Mouse (Mus musculus) T-helper 17 cell (primary cell): ENCODE data around the gene Ttll5.

Source experiments
- in situ Hi-C, 2 experiments: fragments of 300-600 bp; cut with MboI, MseI; formaldehyde crosslinking; loops; 1 replicate in 1 of 2; 2 replicates in 1 of 2; pipeline ENCODE4 v1.15.1; 2025; ENCODE audit warnings: high pct_unique_total_duplicates in 2 of 2

Ttll5 gene

DNA sequence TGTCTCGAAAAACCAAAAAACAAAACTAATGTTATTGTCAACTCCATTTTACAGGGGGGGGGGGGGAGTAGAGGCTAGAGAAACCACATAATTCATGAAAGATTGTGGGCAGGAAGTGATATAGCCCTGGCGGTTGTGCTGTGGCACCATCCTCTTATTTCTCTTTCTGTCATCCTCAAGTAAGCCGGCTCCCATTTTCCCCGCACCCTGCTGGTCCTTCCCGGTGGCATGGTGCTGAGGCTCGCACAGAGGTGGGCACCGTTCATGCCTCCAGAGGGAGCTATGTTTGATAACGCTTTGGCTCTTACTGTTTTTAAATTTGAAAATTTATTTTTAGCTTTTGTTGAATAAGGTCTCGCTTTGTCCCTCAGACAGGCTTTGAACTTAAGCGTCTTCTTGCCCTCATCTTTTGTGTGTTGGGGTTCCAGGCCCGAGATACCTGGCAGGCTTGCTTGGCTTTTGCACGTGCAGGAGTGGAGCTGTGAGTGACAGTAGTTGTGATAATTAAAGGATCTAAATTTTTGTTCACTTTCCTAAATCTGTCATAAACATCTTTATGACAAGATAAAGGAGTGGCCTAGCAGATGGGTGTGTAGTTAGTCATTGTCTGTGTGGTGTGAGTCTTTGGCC, 15.0 kb downstream of the Ttll5 start:
- in situ Hi-C loops, result loop anchor here in 1 of 2 experiments (25.0 kb wide), 1 partner anchor 1402 kb away; no protein-coding TSS in a partner anchor

DNA sequence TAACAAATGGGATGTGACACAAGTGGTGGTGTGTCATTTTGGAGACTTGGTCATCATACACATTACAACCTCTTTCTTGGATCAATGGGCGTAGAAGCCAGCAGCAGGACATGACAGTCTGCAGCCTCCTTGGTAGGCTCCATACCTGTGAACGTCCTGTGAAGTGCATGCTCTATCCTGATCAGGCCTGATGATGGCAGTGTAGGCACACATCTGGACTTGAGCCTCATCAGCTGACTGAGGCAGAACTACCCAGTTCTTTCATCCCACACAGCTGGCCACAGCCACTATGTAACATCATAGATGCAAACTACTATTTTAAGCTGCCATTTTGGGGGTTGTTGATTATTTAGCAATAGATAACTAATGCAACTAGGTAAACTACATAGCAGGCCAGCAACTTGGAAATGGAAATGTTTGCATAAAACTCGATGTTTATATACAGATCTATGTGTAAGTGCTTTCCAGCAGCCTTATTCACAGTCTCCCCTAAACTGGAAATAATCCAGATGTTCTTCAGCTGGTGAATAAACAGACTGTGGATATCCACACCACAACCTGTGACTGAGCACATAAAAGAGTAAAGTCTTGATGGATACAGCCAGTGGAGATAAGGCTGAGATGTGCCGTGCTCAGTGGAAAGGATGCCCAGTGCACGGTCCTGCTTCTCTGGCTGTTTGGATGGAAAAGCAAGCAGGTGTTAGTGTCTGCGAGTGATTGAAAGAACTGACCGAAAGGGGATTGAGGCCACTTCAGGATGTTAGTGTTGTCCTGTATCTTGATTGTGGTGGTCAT, 23.9 kb downstream of the Ttll5 start:
- in situ Hi-C loops, result loop anchor here in 1 of 2 experiments (25.0 kb wide), 1 partner anchor 1411 kb away; no protein-coding TSS in a partner anchor

DNA sequence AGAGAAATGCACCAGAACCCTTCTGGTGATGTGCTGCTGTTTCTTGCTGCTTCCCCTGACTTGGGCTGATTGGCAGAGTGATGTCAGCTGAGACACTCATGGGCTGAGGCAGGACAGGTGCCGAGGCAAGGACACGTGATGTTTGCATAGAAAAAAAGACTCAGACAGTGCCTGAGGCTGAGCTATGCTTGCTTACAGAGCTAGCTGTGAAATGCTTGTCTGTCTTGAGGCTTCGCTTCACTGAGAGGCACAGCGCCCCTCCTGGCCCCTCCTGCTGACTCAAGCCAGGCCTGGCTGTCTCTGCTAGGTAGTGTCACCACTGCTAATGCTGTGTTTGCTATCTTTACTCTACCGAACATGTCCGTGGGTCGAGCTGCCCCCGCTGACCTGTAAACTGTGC, 26.2 kb downstream of the Ttll5 start:
- in situ Hi-C loops, result loop anchor here in 1 of 2 experiments (25.0 kb wide), 1 partner anchor 237 kb away; the partner anchor contains the start of genes Ift43 and Tgfb3

DNA sequence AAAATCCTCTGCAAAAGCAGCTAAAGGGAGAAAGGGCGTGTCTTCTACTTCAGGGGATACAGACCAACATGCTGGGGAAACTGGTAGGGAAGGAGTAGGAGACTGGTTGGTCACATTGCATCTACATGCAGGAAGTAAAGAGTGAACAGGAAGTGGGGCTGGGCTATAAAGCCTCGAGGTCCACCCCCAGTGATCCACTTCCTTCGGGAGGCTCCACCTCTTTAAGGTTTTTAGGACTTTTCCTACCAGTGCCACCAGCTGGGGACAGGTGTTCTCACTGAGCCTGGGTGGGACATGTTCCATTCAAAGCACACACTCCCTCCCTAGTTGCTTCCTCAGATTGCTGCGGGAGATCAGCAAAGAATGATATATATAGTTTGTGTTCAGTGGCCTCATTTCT, 29.4 kb downstream of the Ttll5 start:
- in situ Hi-C loops, result loop anchor here in 1 of 2 experiments (25.0 kb wide), 1 partner anchor 233 kb away; the partner anchor contains the start of genes Ift43 and Tgfb3

DNA sequence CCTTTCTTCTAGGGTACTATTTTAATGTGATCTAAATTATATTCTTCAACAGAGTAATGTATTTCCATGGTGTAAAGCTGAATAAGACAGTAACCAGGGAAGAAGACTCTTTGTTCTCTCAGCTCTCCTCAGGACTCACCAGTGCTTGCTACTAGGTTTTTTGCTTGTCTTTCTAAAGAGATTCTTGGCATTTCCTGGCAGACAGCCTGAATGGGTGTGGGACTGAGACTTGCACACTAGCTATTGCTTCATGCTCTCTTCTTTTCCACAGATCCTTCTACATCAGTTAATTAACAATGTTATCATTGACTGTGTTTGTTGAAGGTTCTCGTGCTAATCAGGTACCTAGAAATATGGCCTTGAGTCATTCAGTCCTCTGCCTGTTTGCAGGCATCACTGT, 29.8 kb downstream of the Ttll5 start:
- in situ Hi-C loops, result loop anchor here in 1 of 2 experiments (25.0 kb wide), 1 partner anchor 233 kb away; the partner anchor contains the start of genes Ift43 and Tgfb3

DNA sequence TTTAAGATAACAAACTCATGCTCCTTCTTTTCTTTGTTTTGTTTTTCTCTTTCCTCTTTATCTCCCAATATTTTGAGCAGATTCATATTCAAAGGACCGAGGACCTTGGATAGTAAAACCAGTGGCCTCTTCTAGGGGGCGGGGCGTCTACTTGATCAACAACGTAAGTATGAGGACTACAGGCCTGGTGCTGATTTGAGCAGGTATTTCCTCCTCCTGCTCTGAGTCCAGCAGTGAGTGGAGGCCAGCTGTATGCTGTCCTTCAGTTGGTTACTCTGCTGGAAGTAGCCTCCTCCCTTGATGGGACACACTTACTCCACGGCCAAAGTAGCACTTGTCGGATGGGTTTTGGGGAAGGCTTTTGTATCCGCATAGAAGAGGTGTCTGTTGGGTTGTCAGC, 32.8 kb downstream of the Ttll5 start:
- in situ Hi-C loops, result loop anchor here in 1 of 2 experiments (25.0 kb wide), 1 partner anchor 230 kb away; the partner anchor contains the start of genes Ift43 and Tgfb3

DNA sequence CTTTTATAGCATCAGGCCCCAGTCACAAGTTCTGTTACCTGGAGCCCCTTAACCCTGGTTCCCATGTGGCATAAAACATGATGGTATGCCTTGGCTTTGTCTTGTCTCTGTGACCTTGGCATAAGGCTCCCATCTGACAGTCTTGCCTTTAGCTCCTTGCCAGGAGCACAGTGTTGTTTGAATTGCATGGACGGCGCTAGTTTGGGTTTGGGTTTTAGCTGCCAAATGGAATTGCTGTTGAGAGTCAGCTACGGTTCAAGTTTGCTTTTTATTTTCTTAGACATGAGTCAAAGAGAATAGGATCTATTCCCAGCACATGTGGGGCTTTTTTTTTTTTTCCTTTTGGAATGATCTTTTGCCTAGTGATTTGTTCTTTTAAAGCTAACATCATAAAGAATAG, 34.7 kb downstream of the Ttll5 start:
- in situ Hi-C loops, result loop anchor here in 1 of 2 experiments (25.0 kb wide), 1 partner anchor 228 kb away; the partner anchor contains the start of genes Ift43 and Tgfb3

DNA sequence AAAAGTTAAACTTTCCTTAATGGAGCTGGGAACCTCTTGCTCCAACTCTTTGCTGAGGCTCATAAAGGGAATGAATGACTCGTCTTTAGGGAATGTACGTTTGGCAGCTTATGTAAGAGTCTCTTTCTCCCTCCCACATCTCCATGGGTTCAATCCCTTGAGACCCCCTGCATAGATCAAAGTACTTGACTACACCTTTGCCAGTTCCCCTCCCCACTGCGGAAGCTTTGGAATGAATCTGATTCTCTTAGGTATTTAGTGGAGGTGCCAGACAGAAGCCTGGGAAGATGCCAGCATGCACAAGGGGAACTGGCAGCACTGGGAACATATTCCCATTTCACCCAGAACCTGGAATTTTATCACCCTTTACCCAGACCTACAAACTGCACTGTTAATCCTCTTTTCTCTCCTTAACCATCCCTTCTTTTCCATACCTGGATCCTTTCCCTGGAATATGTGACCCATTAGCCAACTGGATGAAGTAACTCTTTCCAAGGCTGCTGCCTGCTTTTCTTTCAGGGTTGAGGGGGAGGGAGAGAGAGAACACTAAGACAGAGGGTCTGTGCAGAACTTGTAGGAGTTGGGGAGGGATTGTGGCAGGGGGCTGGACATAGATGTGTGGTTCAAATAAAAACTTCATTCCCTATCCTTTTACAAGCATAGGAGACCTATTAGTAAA, 35.2 kb downstream of the Ttll5 start:
- in situ Hi-C loops, result loop anchor here in 1 of 2 experiments (25.0 kb wide), 1 partner anchor 228 kb away; the partner anchor contains the start of genes Ift43 and Tgfb3

DNA sequence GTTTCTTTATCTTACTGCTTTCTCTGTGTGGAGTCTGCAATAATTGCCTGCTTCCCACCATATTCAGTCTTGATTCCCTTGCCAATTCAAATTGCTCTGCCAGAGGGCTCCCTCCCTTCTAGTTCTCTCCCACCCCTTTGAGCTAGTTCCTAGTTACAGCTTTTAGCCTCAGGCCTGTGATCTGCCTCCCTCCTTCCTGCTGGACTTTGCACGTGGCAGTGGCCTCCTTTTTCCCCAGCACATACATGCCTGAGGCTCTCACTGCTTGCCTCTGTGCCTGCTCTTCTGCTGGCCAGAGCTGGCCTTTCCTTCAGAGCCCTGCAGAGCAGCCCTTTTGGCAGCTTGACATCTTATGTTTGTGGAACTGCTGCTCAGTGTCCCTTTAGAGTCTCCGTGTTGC, 38.1 kb downstream of the Ttll5 start:
- in situ Hi-C loops, result loop anchor here in 1 of 2 experiments (25.0 kb wide), 1 partner anchor 225 kb away; the partner anchor contains the start of genes Ift43 and Tgfb3

DNA sequence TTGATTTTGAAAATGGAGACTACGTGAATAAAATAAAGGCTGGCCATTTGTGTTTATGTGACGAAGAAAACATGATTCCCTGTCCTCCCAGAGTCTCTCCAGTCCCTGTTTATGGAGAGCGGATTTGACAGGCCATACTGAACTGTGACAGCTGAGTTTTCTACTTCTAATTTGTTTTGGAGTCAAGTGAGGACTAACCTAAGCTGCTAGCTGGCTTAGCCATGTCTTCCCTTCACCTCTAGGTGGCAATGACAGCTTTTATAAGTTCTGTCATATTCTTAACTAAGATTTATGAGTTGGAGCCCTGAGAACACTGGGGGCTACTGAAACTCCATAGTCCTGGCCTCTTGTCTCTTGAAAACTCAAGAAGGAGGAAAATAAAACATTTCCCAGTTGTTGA, 41.1 kb downstream of the Ttll5 start:
- in situ Hi-C loops, result loop anchor here in 1 of 2 experiments (25.0 kb wide), 1 partner anchor 222 kb away; the partner anchor contains the start of genes Ift43 and Tgfb3

DNA sequence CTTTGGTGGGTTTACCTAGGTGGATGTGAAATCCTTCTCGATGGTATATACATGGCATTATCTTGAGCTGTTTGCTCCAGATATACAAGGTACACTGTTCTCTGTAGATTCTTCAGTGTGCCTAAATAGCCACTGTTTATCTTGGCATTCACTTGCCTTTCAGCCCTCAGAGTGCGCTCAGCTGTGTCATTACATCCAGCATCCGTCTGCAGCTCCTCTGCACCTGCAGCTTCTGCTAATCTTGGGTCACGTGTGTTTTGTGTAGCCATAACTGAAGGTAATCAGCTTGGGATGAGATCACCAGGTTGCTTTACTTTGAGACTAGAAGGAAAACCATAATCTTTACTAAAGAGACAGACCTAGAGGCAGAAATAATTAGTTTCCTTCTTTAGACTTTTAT, 42.2 kb downstream of the Ttll5 start:
- in situ Hi-C loops, result loop anchor here in 1 of 2 experiments (25.0 kb wide), 1 partner anchor 221 kb away; the partner anchor contains the start of genes Ift43 and Tgfb3

DNA sequence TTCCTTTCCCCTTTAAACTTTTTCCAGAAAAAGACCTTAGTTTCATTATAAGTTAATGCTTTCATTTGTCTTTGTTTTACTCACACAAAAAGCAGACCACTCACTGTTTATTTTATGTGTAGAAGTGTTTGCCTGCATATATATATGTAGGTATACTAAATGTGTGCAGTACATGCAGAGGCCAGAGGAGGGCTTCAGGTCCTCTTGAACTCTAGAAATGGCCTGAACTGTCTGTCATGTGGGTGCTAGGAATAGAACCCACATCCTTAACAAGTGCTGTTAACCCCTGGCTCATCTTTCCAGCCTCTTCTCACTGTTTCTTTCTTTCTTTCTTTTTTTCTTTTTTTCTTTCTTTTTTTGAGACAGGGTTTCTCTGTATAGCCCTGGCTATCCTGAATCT, 42.7 kb downstream of the Ttll5 start:
- in situ Hi-C loops, result loop anchor here in 1 of 2 experiments (25.0 kb wide), 1 partner anchor 220 kb away; the partner anchor contains the start of genes Ift43 and Tgfb3

DNA sequence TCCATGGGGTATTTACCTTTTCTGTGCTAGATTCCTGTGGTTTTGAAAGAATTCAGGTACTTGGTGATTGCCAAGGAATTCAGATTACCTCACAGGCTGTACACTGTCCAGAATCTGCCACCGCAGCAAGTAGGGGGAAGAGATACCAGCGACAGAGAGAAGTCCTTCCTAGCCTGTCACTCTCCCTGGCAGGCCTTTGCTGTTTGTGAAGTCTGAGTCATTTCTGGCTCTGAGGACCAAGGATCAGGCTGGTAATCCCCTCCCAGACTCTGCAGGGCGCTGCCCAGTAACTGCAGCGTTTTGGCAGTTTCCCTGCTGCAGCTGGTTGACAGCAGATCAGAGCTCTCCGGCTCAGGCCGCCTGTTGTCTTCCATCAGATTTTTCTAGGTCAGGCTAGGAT, 45.0 kb downstream of the Ttll5 start:
- in situ Hi-C loops, result loop anchor here in 1 of 2 experiments (25.0 kb wide), 1 partner anchor 218 kb away; the partner anchor contains the start of genes Ift43 and Tgfb3

DNA sequence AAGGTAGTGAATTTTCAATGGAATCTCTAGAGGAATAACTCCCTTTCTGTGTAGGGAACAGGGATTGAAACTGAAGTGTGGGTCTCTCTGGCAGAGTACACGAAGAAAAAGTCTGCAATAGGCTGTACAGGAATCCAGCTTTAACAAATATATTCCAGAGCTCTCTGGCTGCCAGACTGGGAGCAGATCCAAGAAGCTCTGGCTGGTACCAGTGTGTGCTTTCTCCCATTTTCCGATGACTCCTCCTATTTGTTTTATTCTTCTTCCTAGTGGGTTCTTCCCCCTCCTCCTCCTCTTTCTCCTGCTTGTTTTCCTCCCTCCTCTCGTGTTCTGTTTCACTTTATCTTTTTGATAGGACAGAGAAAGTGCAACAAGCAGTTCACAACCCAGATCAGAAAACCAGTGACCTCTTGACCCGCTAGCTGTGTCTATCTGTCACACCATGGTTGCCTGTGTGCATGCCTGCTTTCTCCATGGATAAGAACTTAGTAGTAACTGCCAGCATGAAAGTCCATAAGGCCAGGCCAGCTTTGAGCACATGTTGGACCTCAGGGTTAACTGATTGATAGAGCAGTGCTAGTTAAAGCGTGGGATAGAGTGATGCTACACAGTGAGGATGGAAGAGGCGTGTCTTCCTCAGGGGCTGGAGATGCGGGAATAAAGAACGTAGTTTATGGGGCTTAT, 55.3 kb downstream of the Ttll5 start:
- in situ Hi-C loops, result no loop called here

DNA sequence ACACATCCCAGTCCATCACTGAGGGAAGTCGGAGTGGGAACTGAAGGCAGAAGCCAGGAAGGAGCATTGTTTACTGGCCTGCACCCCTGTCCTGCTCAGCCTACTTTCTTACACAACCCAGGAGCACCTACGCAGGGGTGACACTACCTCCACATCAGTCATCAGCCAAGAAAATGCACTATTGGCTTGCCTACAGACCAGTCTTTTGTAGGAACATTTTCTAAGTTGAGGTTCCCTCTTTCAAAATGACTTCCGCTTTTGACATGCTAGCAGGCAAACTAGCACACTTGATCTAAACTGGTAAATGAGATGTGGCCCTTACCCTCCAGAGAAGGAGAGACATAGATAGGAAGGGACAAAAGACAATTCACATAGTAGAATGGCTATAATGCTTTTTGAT, 60.6 kb downstream of the Ttll5 start:
- in situ Hi-C loops, result no loop called here

DNA sequence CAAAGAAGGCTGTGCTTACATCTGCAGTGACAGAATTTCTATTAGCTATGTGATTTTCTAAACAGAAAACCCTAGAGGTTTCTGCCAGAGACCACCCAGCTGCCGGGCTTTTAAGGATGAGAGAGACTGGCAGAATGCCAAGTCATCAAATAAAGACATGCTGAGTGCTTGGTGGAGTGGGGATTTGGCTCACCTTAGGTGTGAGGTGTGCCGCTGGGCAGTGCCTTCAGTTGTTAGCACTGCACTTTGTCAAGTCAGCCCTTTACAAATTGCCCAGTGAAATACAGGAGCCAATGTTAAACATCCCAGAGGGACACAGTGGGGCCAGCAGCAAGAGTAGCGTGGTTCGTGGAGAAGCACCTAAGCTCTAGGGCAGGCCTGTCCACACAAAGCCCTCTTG, 65.6 kb downstream of the Ttll5 start:
- in situ Hi-C loops, result no loop called here

DNA sequence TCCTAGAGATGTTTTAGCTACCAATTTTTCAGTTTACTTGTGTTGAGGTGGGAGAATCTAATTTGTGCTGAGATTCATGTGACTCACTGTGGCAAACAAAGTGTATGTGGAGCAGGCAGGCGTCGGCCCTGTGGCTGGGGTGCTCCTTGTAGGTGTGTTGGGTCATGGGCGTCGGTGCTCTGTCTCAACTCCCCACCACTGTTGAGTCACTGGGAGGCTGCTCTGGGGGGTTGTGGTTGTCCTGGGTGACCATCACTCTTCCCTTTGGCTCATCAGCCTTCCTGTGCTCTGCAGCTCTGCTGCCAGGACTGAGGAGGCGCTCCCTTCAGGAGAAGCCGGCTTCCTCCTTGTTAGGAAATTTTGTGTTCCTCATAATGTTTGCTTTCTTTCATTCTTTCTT, 79.5 kb downstream of the Ttll5 start:
- in situ Hi-C loops, result no loop called here

DNA sequence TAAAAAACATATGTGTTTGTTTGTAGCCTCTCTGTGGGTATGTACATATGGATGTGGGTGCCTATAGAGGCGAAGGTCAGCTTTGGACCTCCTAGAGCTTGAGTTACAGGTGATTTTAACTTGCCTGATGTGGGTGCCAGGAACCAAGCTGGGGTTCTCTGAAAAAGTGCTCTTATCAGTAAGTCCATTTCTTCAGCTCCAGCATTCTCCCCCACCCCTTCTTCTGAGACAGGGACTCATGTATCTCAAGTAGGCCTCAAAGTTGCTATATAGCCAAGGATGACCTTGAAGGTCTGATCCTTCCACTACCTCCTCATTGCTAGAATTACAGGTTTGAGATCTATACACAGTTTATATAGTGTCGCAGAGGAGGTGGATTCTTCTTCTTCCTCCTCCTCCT, 81.2 kb downstream of the Ttll5 start:
- in situ Hi-C loops, result no loop called here

DNA sequence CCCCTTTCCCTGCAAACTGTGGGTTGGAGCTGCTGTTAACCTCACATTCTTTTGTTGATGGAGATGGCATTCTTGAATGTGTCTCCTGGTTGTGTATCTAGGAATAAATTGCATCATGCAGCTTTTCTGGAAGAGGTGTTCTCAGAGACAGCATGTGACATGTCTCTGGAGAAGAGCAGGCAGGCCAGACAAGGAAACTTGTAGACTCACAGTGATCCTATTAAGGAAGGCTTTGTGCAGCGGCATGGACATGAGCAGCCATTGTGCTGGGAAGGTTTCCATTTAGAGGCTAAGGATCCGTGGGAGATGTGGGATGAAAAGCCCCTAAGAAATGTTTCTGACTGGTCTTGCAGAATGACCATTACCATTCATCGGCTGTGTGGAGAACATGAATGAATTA, 83.4 kb downstream of the Ttll5 start:
- in situ Hi-C loops, result no loop called here

DNA sequence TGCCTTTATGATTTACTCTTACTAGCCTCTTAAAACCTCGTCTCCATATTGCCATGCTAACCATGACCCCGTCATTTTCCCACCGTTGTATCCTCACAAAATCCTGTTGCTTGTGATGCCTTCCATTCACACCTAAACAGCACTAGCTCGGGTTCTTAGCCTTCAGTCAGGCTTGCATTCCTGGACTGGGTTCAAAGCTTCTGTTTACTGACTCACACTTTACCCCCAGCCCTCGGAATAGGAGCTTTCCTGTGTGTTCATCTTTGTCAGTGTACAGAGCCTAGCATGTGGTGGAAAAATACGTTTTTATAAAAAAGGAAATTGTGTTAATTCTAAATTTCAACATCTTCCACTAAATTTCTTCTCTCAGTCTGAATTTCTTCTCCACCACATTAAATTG, 86.4 kb downstream of the Ttll5 start:
- in situ Hi-C loops, result no loop called here
